Mouse (Mus musculus) limb, embryonic 15.5 days (tissue): Measurements from ENCODE around the gene Rap2c. TPM values are rescaled to one million over a fixed set of nuclear protein-coding genes. Genes with fewer than 3 reads are reported as not detected.

Experiments used
- ATAC-seq: fragments of 200-750 bp; cut with Nextera tagmentation; 2 replicates; pipeline ENCODE4 v1.8.0; 2017; ENCODE audit warnings: low read depth, moderate TSS enrichment; ENCODE audit not compliant: insufficient number of reproducible peaks, low FRiP score, low TSS enrichment
- H3K27ac ChIP-seq: fragments of 300-500 bp; sonication (generic); 2 replicates; pipeline ENCODE4 v1.5.1; 2015; ENCODE audit warnings: moderate library complexity, mild to moderate bottlenecking, inconsistent platforms
- H3K27me3 ChIP-seq: fragments of 300-500 bp; sonication (generic); 2 replicates; pipeline ENCODE4 v1.6.1; 2015; ENCODE audit warnings: inconsistent platforms
- H3K36me3 ChIP-seq: fragments of 300-500 bp; sonication (generic); 2 replicates; pipeline ENCODE4 v1.6.1; 2015; ENCODE audit warnings: inconsistent platforms
- H3K4me1 ChIP-seq: fragments of 300-500 bp; sonication (generic); 2 replicates; pipeline ENCODE4 v1.6.1; 2015; ENCODE audit warnings: inconsistent platforms
- H3K4me2 ChIP-seq: fragments of 300-500 bp; sonication (generic); 2 replicates; pipeline ENCODE4 v1.6.1; 2015; ENCODE audit warnings: mild to moderate bottlenecking, inconsistent platforms
- H3K4me3 ChIP-seq: fragments of 300-500 bp; sonication (generic); 2 replicates; pipeline ENCODE4 v1.5.1; 2015; ENCODE audit warnings: mild to moderate bottlenecking, inconsistent platforms
- H3K9ac ChIP-seq: fragments of 300-500 bp; sonication (generic); 2 replicates; pipeline ENCODE4 v1.6.1; 2015; ENCODE audit warnings: inconsistent platforms
- H3K9me3 ChIP-seq: fragments of 300-500 bp; sonication (generic); 2 replicates; pipeline ENCODE4 v1.6.1; 2016; ENCODE audit warnings: inconsistent platforms
- WGBS: fragments of 180-500 bp; shearing (Covaris S2); methylation state at CpG from one replicate; pipeline ENCODE4 v1.1.7; 2015; 5-methylcytosine and 5-hydroxymethylcytosine counted together
- polyA plus RNA-seq: library from polyadenylated mRNA; unstranded; fragments of >200 nt; fragmentation: Nextera tagmentation; extraction: Ambion mirVana; gene quantifications from 2 replicates; pipeline ENCODE4 v1.2.1, GENCODE M21; 2015

Gene Rap2c
- 27.9 and 29.2 TPM in 2 replicates for polyA plus RNA-seq

- Histone ChIP-seq H3K36me3 (no peaks in the 10 kb centered on the region), H3K4me3 (peak within 1 kb of the TSS; percentile 54), H3K4me1 (no peaks in the 10 kb centered on the region), H3K27me3 (no peaks in the 10 kb centered on the region), H3K9me3 (no peaks in the 10 kb centered on the region), H3K27ac (peak within 1 kb of the TSS; percentile 97), H3K4me2 (peak within 1 kb of the TSS; percentile 44), H3K9ac (peak within 1 kb of the TSS; percentile 68)
- ATAC-seq, result peak; percentile 81
- WGBS, result 31% methylated on average over 19 of the region's 92 CpGs
Measured at GRCm38 (mm10) chrX:51017851-51018785, at the start of gene Rap2c. Rap2c (minus strand) TSS chrX:51018018.

GRCm38 (mm10) chrX:51066539-51067286 lies 48.9 kb upstream of the Rap2c start:
- ATAC-seq, result no peak
- Histone ChIP-seq H3K9me3 (no peaks in the 10 kb centered on the region), H3K4me2 (no peak overlapping the region), H3K9ac (no peak overlapping the region), H3K36me3 (no peaks in the 10 kb centered on the region), H3K27me3 (no peaks in the 10 kb centered on the region), H3K4me1 (no peaks in the 10 kb centered on the region), H3K27ac (no peak overlapping the region), H3K4me3 (no peak overlapping the region)
- 74% methylated on average over 11 of the region's 11 CpGs for WGBS

- Histone ChIP-seq H3K27me3 (no peaks in the 10 kb centered on the region), H3K4me1 (no peaks in the 10 kb centered on the region), H3K9me3 (no peaks in the 10 kb centered on the region), H3K36me3 (no peaks in the 10 kb centered on the region), H3K27ac (no peak overlapping the region), H3K9ac (no peak overlapping the region), H3K4me2 (no peak overlapping the region), H3K4me3 (no peak overlapping the region)
- no peak for ATAC-seq
- WGBS, result 24% methylated on average over 6 of the region's 6 CpGs
Measured at GRCm38 (mm10) chrX:51065773-51066172, 48.0 kb upstream of the Rap2c start.

- Histone ChIP-seq H3K4me2 (no peak overlapping the region), H3K9ac (no peak overlapping the region), H3K27ac (no peak overlapping the region), H3K27me3 (no peaks in the 10 kb centered on the region), H3K4me3 (no peak overlapping the region), H3K4me1 (no peaks in the 10 kb centered on the region), H3K9me3 (no peaks in the 10 kb centered on the region), H3K36me3 (no peaks in the 10 kb centered on the region)
- ATAC-seq, result no peak
- WGBS, result 56% methylated on average over 6 of the region's 6 CpGs
Measured at GRCm38 (mm10) chrX:51065158-51065664, 47.4 kb upstream of the Rap2c start.

GRCm38 (mm10) chrX:51060220-51060619 lies 42.4 kb upstream of the Rap2c start:
- ATAC-seq, result no peak

GRCm38 (mm10) chrX:51058741-51059140 lies 40.9 kb upstream of the Rap2c start:
- no peaks in the 10 kb centered on the region for H3K9me3 ChIP-seq
- peak overlapping the region; percentile 33; the same call in 1 of the 2 replicates for H3K27ac ChIP-seq
- 58% methylated on average over 4 of the region's 4 CpGs for WGBS
- no peak overlapping the region for H3K4me3 ChIP-seq
- no peak overlapping the region for H3K4me2 ChIP-seq
- H3K27me3 ChIP-seq, result no peaks in the 10 kb centered on the region
- no peak overlapping the region for H3K9ac ChIP-seq
- no peaks in the 10 kb centered on the region for H3K4me1 ChIP-seq
- no peaks in the 10 kb centered on the region for H3K36me3 ChIP-seq
- no peak for ATAC-seq

More at GRCm38 (mm10) chrX:51060220-51060619, 42.4 kb upstream of the Rap2c start:
- Histone ChIP-seq H3K4me2 (no peak overlapping the region), H3K27ac (no peak overlapping the region), H3K9ac (no peak overlapping the region), H3K36me3 (no peaks in the 10 kb centered on the region), H3K4me3 (no peak overlapping the region), H3K9me3 (no peaks in the 10 kb centered on the region), H3K27me3 (no peaks in the 10 kb centered on the region), H3K4me1 (no peaks in the 10 kb centered on the region)
- 57% methylated on average over 4 of the region's 4 CpGs for WGBS

DNA sequence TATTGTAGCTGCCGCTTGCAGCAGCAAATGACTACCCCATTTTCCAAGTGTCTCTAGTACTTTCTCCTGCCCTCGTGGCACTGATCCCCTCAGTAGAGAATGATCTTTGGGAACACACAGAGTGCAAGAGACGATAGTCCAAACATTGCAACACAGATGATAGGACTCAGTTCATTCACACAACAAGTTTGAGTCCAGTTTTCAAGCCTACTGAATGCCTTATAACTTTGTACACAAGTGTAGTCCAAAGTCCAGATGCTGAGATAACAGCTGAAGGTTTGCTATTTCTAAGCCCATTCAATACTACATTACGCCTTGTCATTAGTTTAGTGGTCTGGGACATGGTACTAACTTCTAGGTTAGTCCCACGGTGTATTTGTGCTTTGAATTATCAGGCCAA lies 40.5 kb upstream of the Rap2c start:
- no peaks in the 10 kb centered on the region for H3K36me3 ChIP-seq
- H3K4me1 ChIP-seq, result no peaks in the 10 kb centered on the region
- H3K4me2 ChIP-seq, result no peak overlapping the region
- no peak overlapping the region for H3K27ac ChIP-seq
- H3K4me3 ChIP-seq, result no peak overlapping the region
- ATAC-seq, result no peak
- WGBS, result 75% methylated on average over 5 of the region's 5 CpGs
- H3K27me3 ChIP-seq, result no peaks in the 10 kb centered on the region
- no peak overlapping the region for H3K9ac ChIP-seq
- H3K9me3 ChIP-seq, result no peaks in the 10 kb centered on the region

DNA sequence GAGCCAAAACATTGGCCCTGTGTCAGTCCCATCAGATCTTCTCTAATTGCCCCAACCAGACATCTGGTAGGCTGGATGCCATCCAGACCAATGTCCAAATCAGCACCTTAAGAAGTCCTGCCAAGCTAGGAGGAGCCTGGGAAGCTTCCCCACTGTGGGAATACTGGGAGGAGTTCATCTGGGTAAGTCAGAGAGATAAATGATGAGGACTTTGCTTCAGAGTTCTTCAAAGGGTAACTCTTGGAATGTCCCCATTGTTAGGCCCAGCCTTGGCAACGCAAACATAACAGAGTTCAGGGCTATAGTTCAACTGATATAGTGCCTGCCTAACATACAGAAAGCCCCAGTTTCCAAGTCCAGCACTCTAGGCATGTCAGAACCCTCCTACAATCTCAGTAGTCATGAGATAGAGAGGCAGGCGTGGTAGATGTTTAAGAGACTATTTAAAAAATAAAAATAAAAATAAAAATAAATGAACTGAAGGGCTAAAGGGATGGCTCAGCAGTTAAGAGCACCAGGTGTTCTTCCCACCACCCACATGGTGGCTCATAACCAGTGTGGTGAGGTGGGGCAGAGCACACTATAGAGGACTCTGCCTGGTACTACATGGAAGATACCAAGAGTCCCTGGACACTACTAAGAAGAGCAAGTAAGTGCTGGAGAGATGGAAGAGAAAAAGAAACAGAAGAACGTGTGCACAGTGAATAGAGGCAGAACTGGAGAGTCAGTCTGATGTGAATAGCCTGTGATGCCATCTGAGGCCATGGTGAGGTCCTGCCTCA lies 34.1 kb upstream of the Rap2c start:
- Histone ChIP-seq H3K9ac (no peak overlapping the region), H3K27ac (no peak overlapping the region), H3K4me3 (no peak overlapping the region), H3K36me3 (no peaks in the 10 kb centered on the region), H3K4me2 (no peak overlapping the region), H3K9me3 (no peaks in the 10 kb centered on the region), H3K4me1 (no peaks in the 10 kb centered on the region), H3K27me3 (no peaks in the 10 kb centered on the region)
- no peak for ATAC-seq
- 74% methylated on average over 3 of the region's 3 CpGs for WGBS

DNA sequence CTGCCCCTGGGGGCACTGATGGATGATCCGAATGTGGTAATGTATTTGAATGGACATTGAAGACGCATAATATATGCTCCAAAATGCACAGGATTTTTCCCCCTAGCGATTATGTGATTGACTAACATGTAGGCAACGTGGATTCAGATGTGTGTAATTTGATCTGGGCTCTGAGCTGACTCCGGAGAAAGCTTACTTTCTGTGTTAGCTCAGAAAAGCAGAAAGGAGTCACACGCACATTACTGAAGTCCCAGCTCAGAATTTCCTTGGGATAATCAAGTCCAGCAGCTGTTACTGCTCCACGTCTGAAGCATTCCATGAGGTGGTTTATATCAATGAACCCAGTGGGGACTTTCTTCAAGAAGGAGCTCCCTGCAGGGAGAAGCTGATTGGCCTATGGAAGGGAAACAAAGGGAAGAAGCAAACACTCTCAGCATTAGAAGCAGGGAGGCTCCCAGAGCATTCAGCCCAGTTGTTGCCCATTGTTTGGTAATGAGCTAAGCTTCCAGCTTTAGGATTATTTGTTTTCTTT lies 17.9 kb upstream of the Rap2c start:
- Histone ChIP-seq H3K36me3 (no peaks in the 10 kb centered on the region), H3K9me3 (no peaks in the 10 kb centered on the region), H3K4me3 (no peak overlapping the region), H3K4me2 (no peak overlapping the region), H3K9ac (no peak overlapping the region), H3K27me3 (no peaks in the 10 kb centered on the region), H3K27ac (peak overlapping the region; percentile 63), H3K4me1 (no peaks in the 10 kb centered on the region)
- 20% methylated on average over 7 of the region's 7 CpGs for WGBS
- no peak for ATAC-seq

- 42% methylated on average over 2 of the region's 2 CpGs for WGBS
- H3K4me2 ChIP-seq, result no peak overlapping the region
- H3K4me1 ChIP-seq, result no peaks in the 10 kb centered on the region
- H3K27me3 ChIP-seq, result no peaks in the 10 kb centered on the region
- peak overlapping the region; percentile 97; the same call in 1 of the 2 replicates for H3K27ac ChIP-seq
- no peak overlapping the region for H3K4me3 ChIP-seq
- H3K9ac ChIP-seq, result no peak overlapping the region
- H3K36me3 ChIP-seq, result no peaks in the 10 kb centered on the region
- ATAC-seq, result no peak
- H3K9me3 ChIP-seq, result no peaks in the 10 kb centered on the region
Measured at GRCm38 (mm10) chrX:51019884-51020283, 2.1 kb upstream of the Rap2c start.

DNA sequence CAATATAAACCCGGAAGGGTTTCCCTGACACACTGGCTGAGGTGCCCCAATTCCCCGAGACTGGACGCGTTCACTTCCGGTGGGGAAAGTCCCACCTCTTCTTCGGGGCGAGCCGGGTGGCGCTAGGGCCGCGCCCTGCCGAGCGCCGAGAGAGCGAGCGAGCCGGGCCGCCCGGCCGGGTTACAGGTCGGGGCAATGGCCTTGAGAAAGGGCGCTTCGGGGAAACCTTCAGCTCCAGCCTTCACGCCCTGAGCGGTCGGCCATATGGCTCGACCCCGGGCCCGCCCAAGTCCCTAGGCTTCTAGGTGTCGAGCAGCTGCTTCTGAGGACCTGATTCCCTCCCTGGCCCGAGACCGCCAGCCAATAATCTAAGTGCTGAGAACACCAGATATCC lies 965 bp upstream of the Rap2c start:
- no peaks in the 10 kb centered on the region for H3K27me3 ChIP-seq
- no peaks in the 10 kb centered on the region for H3K36me3 ChIP-seq
- peak overlapping the region; percentile 38 for H3K4me2 ChIP-seq
- H3K9ac ChIP-seq, result peak overlapping the region; percentile 42
- ATAC-seq, result peak; percentile 79
- 23% methylated on average over 28 of the region's 32 CpGs for WGBS
- H3K9me3 ChIP-seq, result no peaks in the 10 kb centered on the region
- peak overlapping the region; percentile 97 for H3K27ac ChIP-seq
- H3K4me1 ChIP-seq, result no peaks in the 10 kb centered on the region
- peak overlapping the region; percentile 54 for H3K4me3 ChIP-seq
